Mouse (Mus musculus): ENCODE measurements around the gene Pik3ip1.

DNA sequence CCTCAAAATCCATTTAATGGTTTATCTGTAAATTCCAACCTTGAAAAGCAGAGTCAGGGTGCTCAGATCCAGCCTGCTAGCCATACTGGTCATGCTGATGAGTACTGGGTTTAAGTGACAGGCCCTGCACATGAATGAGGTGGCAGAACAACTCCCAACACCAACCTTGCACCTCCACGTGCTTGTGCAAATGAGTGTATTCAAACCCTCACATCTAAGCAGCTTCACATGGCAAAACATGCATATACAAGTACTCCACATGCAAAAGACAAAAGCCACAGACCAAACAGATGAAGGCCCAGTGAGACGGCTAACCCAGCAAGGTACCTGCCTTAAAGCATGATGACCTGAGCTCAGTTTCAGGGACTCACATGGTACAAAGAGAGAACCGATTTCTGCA is 44.3 kb upstream of the Pik3ip1 start:
- no peak for TF ChIP-seq CTCF (conservative IDR thresholded peaks at IDR 0.05; ENCODE audit: insufficient read depth, insufficient read length, low read depth, low read length)
- no peak for TF ChIP-seq POLR2A (IDR thresholded peaks at IDR 0.05; ENCODE audit: low read depth, low read length)

All from kidney, adult 2 months (tissue).